Mouse (Mus musculus) regulatory T cell (primary cell): ENCODE measurements around the gene Kif13a.

ENCODE experiments used
- in situ Hi-C: fragments of 300-600 bp; cut with MboI, MseI; formaldehyde crosslinking; loops from one replicate; pipeline ENCODE4 v1.15.1; 2025; ENCODE audit warnings: high pct_unique_total_duplicates

Kif13a gene

DNA sequence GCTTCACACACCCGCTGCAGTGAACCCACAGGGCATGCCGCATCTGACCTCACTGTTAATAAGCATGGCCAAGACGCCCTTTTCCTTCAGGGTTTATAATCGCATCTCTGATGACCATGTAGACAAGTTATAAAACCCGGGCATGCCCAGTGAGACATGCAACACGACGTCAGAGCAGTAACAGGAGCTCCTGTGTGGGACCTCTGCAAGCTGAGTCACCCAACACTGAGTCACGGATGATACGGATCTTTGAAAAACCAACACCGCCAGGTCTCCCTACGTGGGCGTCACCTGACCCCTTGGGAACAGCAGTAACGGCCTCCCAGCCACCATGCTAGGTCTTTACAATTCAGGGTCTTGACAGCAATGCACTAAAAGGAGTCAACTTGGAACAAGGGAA lies 89.0 kb downstream of the Kif13a start:
- in situ Hi-C loops: no loop called here

DNA sequence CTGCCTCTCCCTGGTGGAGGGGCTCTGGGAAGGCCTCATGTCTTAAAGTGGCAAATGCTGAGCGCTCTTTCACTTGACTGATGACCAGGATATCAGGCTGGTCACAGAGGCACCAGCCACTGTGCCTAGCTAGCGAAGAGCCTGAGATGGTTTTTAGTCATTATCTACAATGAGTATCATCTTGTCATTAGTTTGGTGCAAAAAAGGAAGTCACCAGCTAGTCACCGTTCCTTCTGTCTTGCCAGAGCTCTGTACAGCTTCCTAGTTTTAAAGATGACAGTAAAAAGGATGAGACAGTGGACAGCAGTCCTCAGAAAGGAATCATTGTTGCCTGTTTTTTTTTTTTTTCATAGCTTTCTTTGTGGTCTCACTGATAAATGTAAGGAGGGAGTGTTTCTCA lies 90.4 kb downstream of the Kif13a start:
- in situ Hi-C loops: no loop called here

DNA sequence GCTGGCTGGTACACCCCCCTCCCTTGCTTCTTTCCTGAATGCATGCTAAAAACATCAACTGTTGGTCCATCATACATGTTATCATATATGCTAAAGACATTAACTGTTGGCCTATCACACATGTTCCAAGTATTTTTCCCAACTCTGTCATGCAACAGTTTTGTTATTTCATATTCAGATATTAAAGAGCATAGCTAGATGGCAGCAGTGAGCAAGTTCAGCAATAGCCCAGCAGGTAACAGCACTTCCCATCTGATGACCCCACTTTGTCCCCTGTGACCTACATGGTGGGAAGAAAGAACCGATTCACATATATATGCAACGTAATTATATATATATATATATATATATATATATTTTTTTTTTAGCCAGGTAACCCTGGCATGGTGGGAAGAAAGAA lies 91.1 kb downstream of the Kif13a start:
- in situ Hi-C loops: no loop called here

DNA sequence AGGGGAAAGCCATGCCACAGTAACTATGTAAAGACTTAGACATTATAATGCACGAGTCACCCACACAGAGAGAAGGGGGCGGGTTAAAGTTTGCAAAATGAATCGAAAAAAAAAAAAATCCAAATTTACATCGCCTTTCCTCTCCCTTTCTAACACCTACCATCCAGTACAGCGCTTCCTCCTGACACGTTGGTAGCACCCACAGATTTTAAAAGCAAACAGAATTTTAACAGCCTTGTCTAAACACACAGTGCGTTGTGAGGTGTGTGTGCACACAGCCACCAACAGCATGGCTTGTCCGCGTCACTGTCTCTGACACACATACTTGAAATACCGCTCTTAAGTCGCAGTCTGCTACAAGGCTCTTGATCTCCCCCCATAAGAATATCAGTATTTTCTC lies 94.3 kb downstream of the Kif13a start:
- in situ Hi-C loops: no loop called here

DNA sequence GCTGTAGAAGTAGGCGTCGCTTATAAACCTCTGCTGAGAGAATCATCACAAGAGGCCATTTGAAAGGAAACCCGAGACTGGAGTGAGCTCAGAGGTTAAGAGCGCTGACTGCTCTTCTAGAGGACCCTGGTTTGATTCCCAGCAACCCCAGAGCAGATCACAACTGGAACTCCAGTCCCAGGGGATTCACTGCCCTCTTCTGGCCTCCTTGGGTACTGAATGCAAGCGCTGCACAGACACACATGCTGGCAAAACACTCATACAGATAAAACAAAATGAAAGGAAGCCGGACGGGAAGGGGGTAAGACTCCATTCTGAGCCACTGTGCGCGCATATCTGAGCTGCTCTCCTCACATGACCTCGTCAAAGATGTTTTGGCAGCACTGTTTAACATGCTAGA lies 94.9 kb downstream of the Kif13a start:
- in situ Hi-C loops: no loop called here

DNA sequence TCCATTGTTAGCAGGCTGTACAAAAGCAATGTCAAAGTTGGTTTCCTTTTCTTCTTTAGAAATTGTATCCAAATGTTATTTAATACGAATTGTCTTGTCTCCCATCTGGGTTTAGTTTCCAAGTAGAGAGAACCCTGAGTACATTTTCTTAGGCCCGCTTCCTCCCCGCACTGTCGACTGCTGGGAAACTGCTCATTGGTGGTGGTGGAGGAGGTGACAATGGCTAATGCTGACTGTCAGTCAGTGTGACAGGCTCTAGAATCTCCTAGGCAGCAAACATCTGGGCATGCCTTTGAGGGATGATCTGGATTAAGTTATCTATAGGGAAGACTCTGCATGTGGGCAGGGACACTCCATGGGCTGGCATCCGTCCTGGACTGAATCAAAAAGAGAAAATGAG lies 96.1 kb downstream of the Kif13a start:
- in situ Hi-C loops: no loop called here

DNA sequence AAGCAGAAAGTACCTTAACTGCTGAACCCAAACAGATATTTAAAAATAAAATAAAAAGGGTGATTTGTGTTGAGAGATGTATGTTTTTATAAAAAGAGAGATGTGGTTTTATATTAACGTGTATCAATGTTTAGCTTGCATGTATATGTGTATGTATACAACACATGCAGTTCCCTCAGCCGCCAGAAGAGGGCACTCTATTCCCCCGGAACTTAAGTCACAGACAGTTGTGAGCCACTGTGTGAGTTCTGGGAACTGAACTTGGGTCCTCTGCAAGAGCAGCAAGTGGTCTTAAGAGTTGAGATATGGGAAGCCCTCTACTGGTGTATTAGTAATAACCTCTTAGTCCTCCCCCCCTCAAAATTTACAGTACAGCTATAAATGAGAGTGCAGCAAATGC lies 96.7 kb downstream of the Kif13a start:
- in situ Hi-C loops: no loop called here

DNA sequence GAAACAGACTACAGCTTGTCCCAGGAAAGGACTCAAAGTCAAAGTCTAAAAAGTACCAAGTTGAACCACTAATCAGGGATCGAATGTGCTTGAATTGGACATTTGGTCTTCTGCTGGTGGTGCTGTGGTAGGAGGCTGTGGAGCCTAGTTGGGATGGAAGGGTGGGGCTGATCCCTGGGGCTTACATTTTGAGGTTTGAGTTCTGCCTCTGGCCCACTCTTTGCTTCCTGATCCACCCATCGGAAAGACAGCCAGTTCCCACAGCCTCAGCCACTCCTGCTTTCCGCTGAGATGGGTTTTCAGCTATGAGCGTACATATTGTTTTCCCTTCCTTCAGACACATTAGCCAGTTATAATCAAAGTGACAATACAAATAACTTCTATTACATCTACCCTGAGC lies 106.4 kb downstream of the Kif13a start:
- in situ Hi-C loops: no loop called here

DNA sequence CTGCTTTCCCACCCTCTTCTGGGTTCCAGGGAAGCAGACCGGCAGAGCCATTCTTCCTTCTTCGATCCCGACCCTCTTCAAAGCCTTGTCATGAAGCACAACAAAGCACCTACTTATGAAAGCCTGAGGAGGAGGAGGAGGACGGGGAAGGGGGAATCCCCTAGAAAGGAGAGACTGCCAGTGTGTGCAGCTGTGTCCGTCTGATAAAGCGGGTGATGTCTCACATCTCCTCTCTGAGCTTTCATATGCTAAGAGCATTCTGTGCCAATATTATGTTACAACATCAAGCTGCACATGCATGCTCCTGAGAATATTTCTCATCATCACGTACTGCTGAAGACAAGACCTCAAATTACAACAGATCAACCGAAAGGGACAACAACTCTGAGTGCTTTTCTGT lies 107.5 kb downstream of the Kif13a start:
- in situ Hi-C loops: no loop called here

DNA sequence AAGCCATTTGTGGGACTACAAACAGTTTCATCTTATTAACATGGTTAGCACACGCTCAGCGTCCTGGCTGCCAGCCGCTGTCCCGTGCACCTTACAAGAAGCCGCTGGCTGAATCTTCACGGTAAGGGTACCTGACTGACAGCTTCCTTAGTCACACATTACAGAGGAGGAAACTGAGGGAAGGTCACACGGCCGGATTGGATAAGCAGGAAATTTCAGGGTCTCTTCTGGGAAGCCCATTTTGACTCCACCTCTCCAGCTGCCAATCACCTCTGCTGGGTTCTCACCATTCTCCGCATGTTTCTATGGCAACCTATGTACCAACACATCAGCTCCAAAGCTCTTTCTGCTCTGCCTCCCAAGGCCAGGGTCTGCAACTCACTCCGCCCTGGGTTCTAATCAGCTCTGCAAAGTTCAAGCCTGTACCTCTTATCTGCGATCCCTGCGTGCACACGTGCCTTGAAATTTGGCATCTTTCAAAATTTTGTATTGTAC lies 109.9 kb downstream of the Kif13a start:
- in situ Hi-C loops: no loop called here

DNA sequence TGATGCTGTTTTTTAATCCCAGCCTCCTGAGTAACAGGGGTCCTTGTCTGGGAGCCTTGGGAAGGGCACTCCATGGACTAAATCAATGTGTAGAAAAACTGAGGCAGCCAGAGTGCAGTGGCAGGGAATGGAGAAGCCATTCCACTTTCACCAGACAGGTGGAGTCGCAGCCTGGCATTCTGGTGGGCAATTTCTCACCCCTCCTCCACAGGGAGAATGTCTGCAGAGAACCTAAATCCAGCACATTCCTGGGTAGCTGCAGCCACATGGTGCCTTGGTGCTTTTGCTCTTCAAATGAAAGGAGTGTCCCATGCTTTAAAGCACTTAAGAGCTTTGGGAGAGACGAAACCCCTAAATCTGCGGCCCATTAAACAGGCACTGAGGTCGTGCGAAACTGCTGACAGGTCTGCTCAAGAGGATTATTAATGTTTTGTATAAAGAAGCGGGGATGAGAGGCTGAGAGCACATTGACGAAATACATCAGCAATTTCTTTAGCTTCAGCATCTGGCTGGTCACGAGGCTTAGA lies 110.4 kb downstream of the Kif13a start:
- in situ Hi-C loops: no loop called here

DNA sequence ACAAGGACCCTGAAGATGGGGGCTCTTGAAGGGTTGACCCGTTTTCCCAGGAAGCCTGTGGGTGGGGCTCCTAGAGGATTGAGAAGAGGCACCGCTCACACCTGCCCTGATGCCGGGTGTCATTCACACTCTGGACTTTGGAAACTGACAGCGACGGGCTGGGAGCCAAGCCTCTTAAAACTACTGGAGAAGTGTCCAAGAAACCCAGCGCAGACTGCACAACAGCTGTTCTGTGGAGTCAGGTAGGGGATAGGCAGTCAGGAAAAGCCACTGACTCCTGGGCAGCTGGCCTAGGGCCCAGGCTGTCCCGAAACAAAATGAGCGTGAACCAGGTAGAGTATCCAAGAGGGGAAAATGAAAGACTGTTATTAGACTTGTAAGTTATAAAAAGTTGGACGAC lies 111.3 kb downstream of the Kif13a start:
- in situ Hi-C loops: no loop called here

DNA sequence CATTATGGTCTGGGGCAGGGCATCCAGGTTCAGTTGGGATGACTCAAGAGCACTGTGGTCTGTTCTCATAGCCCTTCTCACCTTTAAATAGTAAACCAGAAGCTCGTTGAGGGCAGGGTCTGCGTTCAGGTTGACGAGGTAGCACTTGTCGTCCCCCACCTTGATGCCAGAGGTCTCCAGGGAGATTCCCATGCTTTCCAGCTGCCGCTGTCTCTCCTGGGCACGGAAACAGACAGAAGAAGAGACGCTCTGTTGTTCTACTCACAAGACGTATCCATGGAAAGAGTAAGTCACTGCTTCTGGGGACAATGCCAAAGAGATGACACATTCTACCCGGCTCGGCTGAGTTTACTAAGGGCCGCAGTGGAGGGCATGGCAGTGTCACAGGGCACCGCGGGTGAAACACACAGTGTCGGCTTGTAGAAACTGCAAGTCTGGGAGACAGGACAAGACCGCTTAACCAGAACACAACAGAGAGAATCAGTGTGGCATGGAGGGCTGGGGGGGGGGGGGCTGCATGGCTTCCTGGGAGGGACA lies 117.0 kb downstream of the Kif13a start:
- in situ Hi-C loops: no loop called here

DNA sequence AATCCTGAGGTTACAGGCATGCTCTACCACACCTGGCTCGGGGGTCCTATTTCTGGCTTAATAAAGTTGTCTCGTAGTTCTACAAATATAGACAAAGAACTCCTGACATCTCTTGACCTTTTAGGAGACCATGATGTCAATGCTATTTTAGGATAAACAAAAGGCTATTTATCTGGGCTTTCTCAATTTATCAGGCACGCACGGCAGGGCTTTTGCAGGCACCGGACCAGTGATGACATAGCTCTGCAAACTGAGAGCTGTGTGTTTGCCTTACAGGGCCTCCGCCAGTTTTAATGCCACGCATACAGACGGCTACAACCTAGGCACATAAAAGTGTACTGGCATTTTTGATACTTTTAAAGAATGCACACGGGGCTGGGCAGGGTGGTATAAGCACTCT lies 118.0 kb downstream of the Kif13a start:
- in situ Hi-C loops: no loop called here

DNA sequence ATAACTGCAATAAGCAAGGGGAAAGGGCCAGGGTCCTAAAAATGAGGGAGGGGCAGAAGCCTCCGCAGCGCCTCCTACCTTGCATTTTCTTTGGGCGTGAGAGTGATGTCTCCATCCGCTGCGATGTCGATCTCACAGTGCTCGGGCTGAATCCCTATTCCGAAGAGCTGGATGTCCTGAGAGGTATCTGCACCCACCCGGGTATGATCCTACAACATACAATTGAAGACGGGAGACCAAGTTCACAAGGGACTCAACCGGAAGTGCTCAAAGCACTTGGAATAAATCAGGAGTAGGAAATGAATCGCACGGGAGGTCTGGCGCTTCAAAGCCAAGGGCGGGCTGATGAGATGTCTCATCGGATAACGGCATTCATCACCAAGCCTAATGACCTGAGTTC lies 119.1 kb downstream of the Kif13a start:
- in situ Hi-C loops: no loop called here

DNA sequence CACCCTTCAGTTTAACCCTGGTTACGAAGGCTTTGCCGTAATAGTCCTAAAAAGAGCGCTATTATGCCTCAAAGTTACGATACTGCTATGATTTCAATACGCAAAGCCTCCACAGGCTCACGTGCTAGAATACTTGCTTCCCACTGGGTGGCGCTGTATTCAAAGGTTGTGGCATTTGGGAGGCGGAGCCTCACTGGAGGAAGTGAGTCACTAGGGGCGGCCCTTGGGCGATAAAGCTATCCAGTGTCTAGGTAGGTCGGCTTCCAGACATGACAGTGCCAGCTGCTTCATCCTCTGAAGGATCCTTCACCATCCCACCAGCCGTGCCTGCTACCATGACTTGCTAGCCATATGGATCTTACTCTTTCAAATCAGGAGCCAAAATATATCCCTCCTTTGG lies 119.6 kb downstream of the Kif13a start:
- in situ Hi-C loops: no loop called here

DNA sequence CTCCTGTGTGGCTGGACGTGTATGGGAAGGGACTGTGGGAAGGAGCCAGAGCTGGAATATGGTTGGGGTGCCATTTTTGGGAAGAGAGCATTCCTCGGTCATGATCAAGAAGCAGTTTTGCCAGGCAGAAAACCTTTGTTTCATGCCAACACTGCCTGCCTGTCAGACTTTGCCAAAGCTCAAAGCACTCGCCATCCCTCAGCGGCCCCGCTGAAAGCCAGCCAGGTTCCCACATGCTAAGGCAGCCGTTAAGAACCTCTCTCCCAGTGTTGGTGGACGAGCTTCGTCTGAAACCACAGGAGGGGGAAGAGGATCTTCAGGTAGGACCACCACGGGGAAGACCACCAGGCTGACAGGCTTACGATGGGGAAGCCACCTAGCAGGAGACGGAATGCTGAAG lies 121.8 kb downstream of the Kif13a start:
- in situ Hi-C loops: no loop called here

DNA sequence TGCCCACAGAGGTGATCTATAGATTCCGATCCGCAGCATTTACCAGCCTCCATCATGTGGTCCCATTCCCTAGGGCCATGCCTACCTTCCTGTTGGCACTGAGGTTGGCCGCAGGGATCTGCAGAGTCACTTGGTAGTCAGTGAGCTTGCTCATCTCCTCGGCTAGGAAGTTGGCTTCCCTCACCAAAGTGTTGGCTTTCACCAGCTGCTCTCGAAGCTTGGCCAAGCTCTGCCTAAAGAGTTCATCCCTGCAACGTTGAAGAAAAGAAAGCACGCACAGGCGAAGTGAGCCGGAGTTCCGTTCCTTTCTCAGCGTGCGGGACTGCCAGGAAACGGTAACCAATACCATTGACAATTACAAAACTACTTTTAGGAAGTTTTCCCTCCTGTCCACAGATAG lies 128.5 kb downstream of the Kif13a start:
- in situ Hi-C loops: loop anchor here (5.0 kb wide), 1 partner anchor 504 kb away; no protein-coding TSS in a partner anchor

DNA sequence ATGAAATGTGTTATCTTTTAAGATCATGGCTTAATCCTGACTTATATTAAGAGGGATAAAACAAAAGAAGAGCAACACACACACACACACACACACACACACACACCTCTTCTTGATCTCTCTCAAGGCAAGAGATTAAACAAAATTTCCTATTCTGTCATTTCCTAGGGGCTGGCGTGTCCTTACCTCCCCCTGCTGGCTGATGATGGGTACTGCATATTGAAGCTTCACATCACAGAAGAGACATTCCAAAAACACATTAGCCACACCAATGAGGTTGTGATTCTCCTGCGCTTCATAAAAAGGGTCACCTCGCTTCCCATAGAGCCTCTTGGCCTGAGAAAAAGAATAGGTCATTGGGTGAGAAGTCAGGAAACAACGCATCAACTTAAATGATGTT lies 131.5 kb downstream of the Kif13a start:
- in situ Hi-C loops: no loop called here

DNA sequence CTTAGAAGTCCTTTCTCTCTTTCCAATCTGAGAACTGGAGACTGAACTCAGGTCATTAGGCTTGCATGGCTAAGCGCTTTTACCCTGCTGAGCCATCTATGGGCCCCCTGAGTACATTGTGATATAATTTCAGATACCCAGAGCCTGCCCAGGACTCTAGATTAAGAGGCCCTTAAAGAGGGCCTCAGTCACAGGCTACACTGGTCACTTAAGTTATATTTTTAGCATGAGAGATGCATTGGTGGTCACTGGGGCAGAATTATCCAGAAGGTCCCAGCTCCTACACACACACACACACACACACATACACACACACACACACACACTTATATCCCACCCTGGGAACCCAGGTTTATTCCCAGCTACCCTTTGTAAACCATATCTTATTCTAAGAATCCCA lies 133.3 kb downstream of the Kif13a start:
- in situ Hi-C loops: no loop called here

DNA sequence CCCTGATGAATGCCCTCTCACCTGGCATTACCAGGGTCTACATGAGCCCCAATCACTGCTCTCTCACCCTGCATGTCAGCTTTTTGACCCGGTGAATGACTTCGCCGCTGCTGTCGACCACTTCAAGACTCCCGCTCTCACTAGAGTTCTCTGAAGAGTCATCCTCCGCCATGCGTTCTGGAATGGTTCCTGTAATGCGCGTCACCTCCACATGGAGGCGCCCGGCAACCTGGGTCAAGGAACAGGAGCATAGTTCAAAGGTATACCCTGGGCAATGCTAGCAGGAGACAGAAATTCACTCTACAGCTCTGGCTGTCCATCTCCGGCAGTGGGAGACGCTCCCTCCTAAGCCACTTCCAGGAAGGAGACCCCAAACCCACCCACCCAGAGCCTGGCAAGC lies 135.8 kb downstream of the Kif13a start:
- in situ Hi-C loops: no loop called here

DNA sequence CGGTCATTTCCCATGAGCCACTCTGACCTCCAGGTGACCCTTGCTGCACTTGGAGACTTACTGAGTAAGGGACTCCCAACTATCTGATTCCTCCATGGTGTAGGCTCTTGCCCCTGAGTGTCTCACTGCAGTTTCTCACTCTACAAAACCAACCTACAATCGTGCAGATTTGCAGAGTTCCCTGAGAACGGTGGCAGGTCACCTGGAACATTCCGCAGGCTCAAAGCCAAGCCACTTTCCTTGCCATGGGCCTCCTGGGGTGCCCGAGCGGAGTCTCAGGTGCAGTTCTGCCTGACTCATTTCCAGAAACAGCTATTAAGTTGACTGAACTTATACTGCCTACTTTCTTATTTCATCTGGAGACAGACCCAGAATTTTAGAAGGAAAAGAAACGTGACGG lies 141.2 kb downstream of the Kif13a start:
- in situ Hi-C loops: no loop called here

DNA sequence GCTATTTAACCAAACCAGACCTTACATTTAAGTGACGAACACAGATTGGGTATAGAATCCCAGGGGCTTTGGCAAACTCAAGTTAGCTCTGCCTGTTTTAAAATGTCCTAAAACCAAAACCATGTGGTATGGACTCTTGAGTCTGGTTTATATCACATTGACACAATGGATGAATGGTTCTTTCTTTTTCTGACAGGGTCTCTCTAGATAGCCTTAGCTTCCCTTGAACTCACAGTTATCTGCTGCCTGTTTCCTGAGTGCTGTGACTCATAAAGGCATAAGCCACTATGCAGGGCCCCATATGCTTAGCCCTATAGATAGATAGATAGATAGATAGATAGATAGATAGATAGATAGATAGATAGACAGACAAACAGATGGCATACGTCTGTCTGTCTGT lies 142.8 kb downstream of the Kif13a start:
- in situ Hi-C loops: no loop called here

DNA sequence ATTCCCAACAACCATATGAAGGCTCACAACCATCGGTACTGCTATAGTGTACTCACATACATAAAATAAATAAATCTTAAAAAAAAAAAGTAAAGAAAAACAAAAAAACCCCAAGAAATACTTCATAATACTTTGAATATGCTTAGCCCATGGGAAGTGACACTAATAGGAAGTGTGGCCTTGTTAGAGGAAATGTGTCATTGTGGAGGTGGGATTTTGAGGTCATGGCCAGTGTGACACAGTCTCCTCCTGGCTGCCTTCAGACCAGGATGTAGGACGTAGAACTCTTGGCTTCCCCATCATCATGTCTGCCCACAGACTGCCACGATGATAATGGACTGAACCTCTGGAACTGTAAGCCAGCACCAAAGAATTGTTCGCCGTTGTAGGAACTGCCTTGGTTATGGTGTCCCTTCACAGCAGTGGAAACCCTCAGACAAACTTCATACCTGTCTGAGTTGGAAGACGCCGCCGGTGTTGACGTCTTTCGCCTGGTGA lies 143.6 kb downstream of the Kif13a start:
- in situ Hi-C loops: no loop called here
